Mouse (Mus musculus) stomach, postnatal 0 days (tissue): ENCODE results near the gene 4932414N04Rik.

Experiments used
- CTCF ChIP-seq: IDR thresholded peaks from 2 replicates; pipeline ENCODE4 v1.5.1; 2016; ENCODE audit warnings: antibody characterized with exemption, low read depth, mild to moderate bottlenecking, moderate library complexity
- EP300 ChIP-seq: optimal IDR thresholded peaks from 2 replicates; pipeline ENCODE3; 2016; ENCODE audit warnings: antibody characterized with exemption

DNA sequence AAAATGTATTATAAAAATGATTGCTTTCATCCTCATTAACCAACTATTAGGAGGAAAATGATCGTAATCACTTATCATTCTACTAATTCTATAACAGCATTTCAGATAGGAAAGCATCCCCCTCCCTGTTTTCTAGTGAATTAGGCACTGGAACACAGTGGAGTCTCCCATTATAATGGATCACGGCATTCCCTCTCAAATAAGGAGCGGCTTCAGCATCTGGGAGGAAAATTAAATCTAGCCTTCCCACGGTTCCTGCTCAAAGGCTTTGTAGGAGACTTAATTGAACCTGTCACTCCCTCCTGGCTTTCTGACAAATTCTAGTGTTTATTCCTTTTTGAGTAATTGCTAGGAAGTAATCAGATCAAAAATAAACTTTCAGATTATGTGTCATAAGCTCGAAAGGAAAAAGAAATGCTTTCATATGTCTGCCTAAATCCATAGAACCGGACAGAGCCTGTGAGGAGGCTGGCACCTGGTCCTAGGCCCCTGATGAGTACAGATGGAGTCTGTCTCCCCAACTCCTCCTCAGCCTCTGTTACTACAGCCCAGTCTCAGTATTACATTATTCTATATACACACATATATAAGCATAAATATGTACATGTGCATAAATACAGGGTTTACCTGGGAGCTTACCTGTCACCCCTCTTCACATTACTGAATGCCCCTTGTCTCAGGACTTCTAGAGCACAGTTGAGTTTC is 111.1 kb downstream of the 4932414N04Rik start:
- TF ChIP-seq CTCF (no peak), EP300 (no peak)
